Mouse (Mus musculus) bone marrow, adult 2 months (tissue): ENCODE results near the gene Chl1. TPM values are rescaled to one million over a fixed set of nuclear protein-coding genes. Genes with fewer than 3 reads are reported as not detected.
A peak's percentile ranks its signal among the peaks of the same experiment; 100 is the strongest.

Source experiments
- H3K27ac ChIP-seq: fragments of 200-500 bp; 2 replicates; pipeline ENCODE4 v1.5.1; 2012; ENCODE audit warnings: low read depth, mild to moderate bottlenecking, control low read depth, inconsistent platforms, low read length; ENCODE audit not compliant: control insufficient read depth, poor library complexity, insufficient read depth
- H3K4me1 ChIP-seq: fragments of 200-500 bp; 2 replicates; pipeline ENCODE4 v1.6.1; 2011; ENCODE audit warnings: low read length; ENCODE audit not compliant: control insufficient read depth, insufficient read depth
- H3K4me3 ChIP-seq: fragments of 200-500 bp; replicated peaks from 2 replicates; pipeline ENCODE3; 2011; ENCODE audit warnings: mild to moderate bottlenecking, low read depth, low read length, control low read depth; ENCODE audit not compliant: control insufficient read depth
- CTCF ChIP-seq: fragments of 200-500 bp; IDR thresholded peaks from 2 replicates; pipeline ENCODE4 v1.5.1; 2011; ENCODE audit warnings: low read length, control low read depth; ENCODE audit not compliant: control insufficient read depth, insufficient read depth
- POLR2A ChIP-seq: fragments of 200-500 bp; IDR thresholded peaks from 2 replicates; pipeline ENCODE4 v1.6.1; 2011; ENCODE audit warnings: low read depth, mild to moderate bottlenecking, control low read depth, low read length, borderline replicate concordance; ENCODE audit not compliant: control insufficient read depth
- WGBS: fragments of 180-500 bp; shearing (Covaris S2); methylation state at CpG from one replicate; pipeline ENCODE4 v1.1.7; 2018; 5-methylcytosine and 5-hydroxymethylcytosine counted together
- polyA plus RNA-seq: library from polyadenylated mRNA; stranded (reverse); fragments of >200 nt; gene quantifications from 2 replicates; pipeline ENCODE4 v1.2.4, GENCODE M21; 2011; ENCODE audit warnings: low replicate concordance; ENCODE audit not compliant: missing spikeins, insufficient read depth, insufficient read length

Chl1 gene
- polyA plus RNA-seq, 1 experiment, result 0.27 TPM

- 79% methylated on average over 4 of the region's 4 CpGs for WGBS
- H3K4me3 ChIP-seq, result no peak overlapping the region
- no peaks in the 10 kb centered on the region for H3K4me1 ChIP-seq
- no peak for TF ChIP-seq CTCF
- no peak for TF ChIP-seq POLR2A
- H3K27ac ChIP-seq, result no peak overlapping the region
Measured at GRCm38 (mm10) chr6:103509596-103509995, 790 bp upstream of the Chl1 start.

GRCm38 (mm10) chr6:103511290-103511971 is 1.0 kb downstream of the Chl1 start:
- WGBS, result 9% methylated on average over 18 of the region's 18 CpGs
- no peak for TF ChIP-seq POLR2A
- TF ChIP-seq CTCF, result no peak
- H3K27ac ChIP-seq, result no peak overlapping the region
- no peaks in the 10 kb centered on the region for H3K4me1 ChIP-seq
- H3K4me3 ChIP-seq, result no peak overlapping the region

GRCm38 (mm10) chr6:103511972-103512565 is 1.7 kb downstream of the Chl1 start:
- 2% methylated on average over 29 of the region's 29 CpGs for WGBS
- TF ChIP-seq POLR2A (no peak), CTCF (no peak)
- Histone ChIP-seq H3K27ac (no peak overlapping the region), H3K4me3 (peak overlapping the region; percentile 21), H3K4me1 (no peaks in the 10 kb centered on the region)

- Histone ChIP-seq H3K4me1 (no peaks in the 10 kb centered on the region), H3K27ac (no peak overlapping the region), H3K4me3 (no peak overlapping the region)
- WGBS, result 56% methylated on average over 6 of the region's 6 CpGs
- TF ChIP-seq POLR2A, result no peak
- no peak for TF ChIP-seq CTCF
Measured at GRCm38 (mm10) chr6:103512911-103513321, 2.5 kb downstream of the Chl1 start.

- WGBS, result 66% methylated on average over 8 of the region's 8 CpGs
- TF ChIP-seq CTCF, result no peak
- no peak for TF ChIP-seq POLR2A
- no peak overlapping the region for H3K4me3 ChIP-seq
- H3K4me1 ChIP-seq, result no peaks in the 10 kb centered on the region
- H3K27ac ChIP-seq, result no peak overlapping the region
Measured at GRCm38 (mm10) chr6:103513621-103514241, 3.3 kb downstream of the Chl1 start.

DNA sequence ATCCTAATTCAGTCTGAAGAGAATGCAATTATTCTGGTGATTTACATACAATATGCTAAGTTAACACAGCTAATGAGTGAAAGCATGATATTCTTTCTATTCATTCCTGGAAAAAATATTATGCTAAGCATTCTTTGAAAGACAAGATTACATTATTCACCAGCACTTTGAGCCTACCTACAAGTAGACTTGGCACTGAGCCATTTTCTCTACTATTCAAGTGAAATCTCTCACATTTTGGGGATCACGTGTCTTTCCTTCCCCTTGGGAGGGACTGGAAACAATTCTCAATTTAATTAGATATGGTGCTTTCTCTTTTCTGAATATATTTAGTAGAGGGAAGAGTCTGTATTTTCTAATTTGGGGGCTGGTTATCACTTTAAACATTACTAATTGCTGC is 4.0 kb downstream of the Chl1 start:
- Histone ChIP-seq H3K4me3 (no peak overlapping the region), H3K4me1 (no peaks in the 10 kb centered on the region), H3K27ac (no peak overlapping the region)
- WGBS, result 60% methylated on average over 1 of the region's 1 CpGs
- no peak for TF ChIP-seq CTCF
- no peak for TF ChIP-seq POLR2A

DNA sequence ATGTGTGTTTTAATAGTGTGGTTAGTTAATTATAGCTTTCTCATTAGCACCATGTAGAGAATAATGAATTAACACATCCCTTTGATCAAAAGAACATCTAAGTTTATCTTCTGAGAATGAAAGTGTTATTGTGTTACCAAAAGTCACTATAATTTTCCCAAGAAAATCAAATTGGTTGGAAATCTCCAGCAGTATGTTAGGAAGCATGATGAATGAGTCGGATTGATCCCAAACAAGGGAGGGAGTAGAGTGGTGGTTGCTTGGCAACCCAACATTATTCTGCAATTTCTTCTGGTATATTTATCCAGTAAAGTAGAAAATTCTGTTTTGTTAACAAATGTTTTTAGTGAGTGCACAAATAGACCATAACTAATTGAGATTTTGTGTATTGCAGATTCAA is 4.4 kb downstream of the Chl1 start:
- 86% methylated on average over 1 of the region's 1 CpGs for WGBS
- TF ChIP-seq CTCF (no peak), POLR2A (no peak)
- Histone ChIP-seq H3K27ac (no peak overlapping the region), H3K4me1 (no peaks in the 10 kb centered on the region), H3K4me3 (no peak overlapping the region)

- H3K4me1 ChIP-seq, result no peaks in the 10 kb centered on the region
- H3K4me3 ChIP-seq, result no peak overlapping the region
- no peak for TF ChIP-seq CTCF
- TF ChIP-seq POLR2A, result no peak
- no peak overlapping the region for H3K27ac ChIP-seq
- 83% methylated on average over 2 of the region's 2 CpGs for WGBS
Measured at GRCm38 (mm10) chr6:103519596-103519995, 9.2 kb downstream of the Chl1 start.
